Mouse (Mus musculus): ENCODE measurements around the gene Micu1. TPM values are rescaled to one million over a fixed set of nuclear protein-coding genes. Genes with fewer than 3 reads are reported as not detected.

Micu1 gene
- polyA plus RNA-seq, 1 experiment from 2014 or later = 36.3 TPM

GRCm38 (mm10) chr10:59887432-59887831, 185.2 kb downstream of the Micu1 start:
- peaks cover 72% of the 10 kb centered on the region for H3K36me3 ChIP-seq

GRCm38 (mm10) chr10:59889339-59889738, 187.1 kb downstream of the Micu1 start:
- Histone ChIP-seq H3K4me2 (no peak overlapping the region), H3K27ac (peak overlapping the region; percentile 57), H3K36me3 (peaks cover 72% of the 10 kb centered on the region), H3K27me3 (no peaks in the 10 kb centered on the region), H3K4me3 (replicated peaks) (no peak overlapping the region), H3K9me3 (replicated peaks) (no peaks in the 10 kb centered on the region), H3K9ac (no peak overlapping the region), H3K4me1 (replicated peaks) (peaks cover 51% of the 10 kb centered on the region)
- WGBS (ENCODE audit: insufficient replicate concordance) = 67% methylated on average over 7 of the region's 7 CpGs
- ATAC-seq (ENCODE audit: low read depth) = no peak
- DNase-seq = no peak

More at GRCm38 (mm10) chr10:59887432-59887831, 185.2 kb downstream of the Micu1 start:
- Histone ChIP-seq H3K27ac (peak overlapping the region; percentile 78), H3K9me3 (replicated peaks) (no peaks in the 10 kb centered on the region), H3K27me3 (no peaks in the 10 kb centered on the region), H3K4me2 (no peak overlapping the region), H3K9ac (peak overlapping the region; percentile 22; the same call in 1 of the 2 replicates), H3K4me3 (replicated peaks) (no peak overlapping the region), H3K4me1 (replicated peaks) (peaks cover 67% of the 10 kb centered on the region)
- DNase-seq (no peak), ATAC-seq (ENCODE audit: low read depth) (no peak)
- WGBS (ENCODE audit: insufficient replicate concordance) = 59% methylated on average over 5 of the region's 5 CpGs

GRCm38 (mm10) chr10:59889953-59890751, 187.9 kb downstream of the Micu1 start:
- 0 out of 2 replicates have a peak overlapping the region, but pooled peaks have one; percentile 2 for H3K27ac ChIP-seq
- ATAC-seq (ENCODE audit: low read depth) = no peak
- H3K27me3 ChIP-seq = no peaks in the 10 kb centered on the region
- no peak overlapping the region for H3K9ac ChIP-seq
- H3K4me3 ChIP-seq (replicated peaks) = no peak overlapping the region
- 82% methylated on average over 15 of the region's 15 CpGs for WGBS (ENCODE audit: insufficient replicate concordance)
- peaks cover 72% of the 10 kb centered on the region for H3K36me3 ChIP-seq
- no peak overlapping the region for H3K4me2 ChIP-seq
- H3K4me1 ChIP-seq (replicated peaks) = peaks cover 50% of the 10 kb centered on the region
- no peak for DNase-seq
- no peaks in the 10 kb centered on the region for H3K9me3 ChIP-seq (replicated peaks)

GRCm38 (mm10) chr10:59892977-59893376, 190.7 kb downstream of the Micu1 start:
- DNase-seq (no peak), ATAC-seq (ENCODE audit: low read depth) (no peak)
- Histone ChIP-seq H3K27ac (no peak overlapping the region), H3K27me3 (no peaks in the 10 kb centered on the region), H3K4me3 (replicated peaks) (no peak overlapping the region), H3K4me1 (replicated peaks) (peaks cover 46% of the 10 kb centered on the region), H3K9ac (no peak overlapping the region), H3K9me3 (replicated peaks) (no peaks in the 10 kb centered on the region), H3K36me3 (peaks cover 82% of the 10 kb centered on the region), H3K4me2 (no peak overlapping the region)
- 63% methylated on average over 6 of the region's 6 CpGs for WGBS (ENCODE audit: insufficient replicate concordance)

- H3K27me3 ChIP-seq = no peaks in the 10 kb centered on the region
- peaks cover 50% of the 10 kb centered on the region for H3K4me1 ChIP-seq (replicated peaks)
- H3K4me2 ChIP-seq = no peak overlapping the region
- DNase-seq = peak; percentile 73
- ATAC-seq (ENCODE audit: low read depth) = no peak
- H3K9ac ChIP-seq = no peak overlapping the region
- 0 out of 2 replicates have a peak overlapping the region, but pooled peaks have one; percentile 11 for H3K27ac ChIP-seq
- peaks cover 90% of the 10 kb centered on the region for H3K36me3 ChIP-seq
- H3K4me3 ChIP-seq (replicated peaks) = no peak overlapping the region
- H3K9me3 ChIP-seq (replicated peaks) = no peaks in the 10 kb centered on the region
- WGBS (ENCODE audit: insufficient replicate concordance) = 79% methylated on average over 25 of the region's 25 CpGs
Measured at GRCm38 (mm10) chr10:59894251-59895160, 192.2 kb downstream of the Micu1 start.

GRCm38 (mm10) chr10:59895460-59896186, 193.3 kb downstream of the Micu1 start:
- DNase-seq = no peak
- ATAC-seq (ENCODE audit: low read depth) = no peak
- peak overlapping the region; percentile 29; the same call in 1 of the 2 replicates for H3K27ac ChIP-seq
- H3K4me1 ChIP-seq (replicated peaks) = peaks cover 61% of the 10 kb centered on the region
- no peak overlapping the region for H3K4me3 ChIP-seq (replicated peaks)
- no peak overlapping the region for H3K9ac ChIP-seq
- 90% methylated on average over 17 of the region's 17 CpGs for WGBS (ENCODE audit: insufficient replicate concordance)
- H3K36me3 ChIP-seq = peaks cover 80% of the 10 kb centered on the region
- H3K27me3 ChIP-seq = no peaks in the 10 kb centered on the region
- no peaks in the 10 kb centered on the region for H3K9me3 ChIP-seq (replicated peaks)
- no peak overlapping the region for H3K4me2 ChIP-seq

- no peak for ATAC-seq (ENCODE audit: low read depth)
- Histone ChIP-seq H3K27me3 (no peaks in the 10 kb centered on the region), H3K4me3 (replicated peaks) (no peak overlapping the region), H3K4me2 (no peak overlapping the region), H3K27ac (peak overlapping the region; percentile 70; the same call in 1 of the 2 replicates), H3K36me3 (peaks cover 75% of the 10 kb centered on the region), H3K4me1 (replicated peaks) (peaks cover 67% of the 10 kb centered on the region), H3K9me3 (replicated peaks) (no peaks in the 10 kb centered on the region), H3K9ac (no peak overlapping the region)
- no peak for DNase-seq
- 83% methylated on average over 4 of the region's 4 CpGs for WGBS (ENCODE audit: insufficient replicate concordance)
Measured at GRCm38 (mm10) chr10:59896211-59896610, 193.9 kb downstream of the Micu1 start.

GRCm38 (mm10) chr10:59896911-59897331, 194.6 kb downstream of the Micu1 start:
- H3K36me3 ChIP-seq = peaks cover 67% of the 10 kb centered on the region
- H3K9me3 ChIP-seq (replicated peaks) = no peaks in the 10 kb centered on the region
- ATAC-seq (ENCODE audit: low read depth) (no peak), DNase-seq (no peak)
- WGBS (ENCODE audit: insufficient replicate concordance) = 50% methylated on average over 3 of the region's 3 CpGs
- H3K4me3 ChIP-seq (replicated peaks) = no peak overlapping the region
- peaks cover 73% of the 10 kb centered on the region for H3K4me1 ChIP-seq (replicated peaks)
- no peak overlapping the region for H3K4me2 ChIP-seq
- peak overlapping the region; percentile 31; the same call in 1 of the 2 replicates for H3K9ac ChIP-seq
- H3K27ac ChIP-seq = peak overlapping the region; percentile 70
- no peaks in the 10 kb centered on the region for H3K27me3 ChIP-seq

- Histone ChIP-seq H3K4me1 (replicated peaks) (peaks cover 79% of the 10 kb centered on the region), H3K9me3 (replicated peaks) (no peaks in the 10 kb centered on the region), H3K4me2 (no peak overlapping the region), H3K4me3 (replicated peaks) (no peak overlapping the region), H3K9ac (peak overlapping the region; percentile 31; the same call in 1 of the 2 replicates), H3K27ac (peak overlapping the region; percentile 70), H3K27me3 (no peaks in the 10 kb centered on the region), H3K36me3 (peaks cover 62% of the 10 kb centered on the region)
- no peak for DNase-seq
- ATAC-seq (ENCODE audit: low read depth) = no peak
- 66% methylated on average over 5 of the region's 5 CpGs for WGBS (ENCODE audit: insufficient replicate concordance)
Measured at GRCm38 (mm10) chr10:59897511-59897910, 195.2 kb downstream of the Micu1 start.

GRCm38 (mm10) chr10:59898180-59898778, 196.0 kb downstream of the Micu1 start:
- H3K27ac ChIP-seq = peak overlapping the region; percentile 99
- H3K4me1 ChIP-seq (replicated peaks) = peaks cover 82% of the 10 kb centered on the region
- no peak for ATAC-seq (ENCODE audit: low read depth)
- H3K9me3 ChIP-seq (replicated peaks) = no peaks in the 10 kb centered on the region
- no peaks in the 10 kb centered on the region for H3K27me3 ChIP-seq
- H3K36me3 ChIP-seq = peaks cover 54% of the 10 kb centered on the region
- no peak overlapping the region for H3K4me3 ChIP-seq (replicated peaks)
- 68% methylated on average over 9 of the region's 9 CpGs for WGBS (ENCODE audit: insufficient replicate concordance)
- peak overlapping the region; percentile 76 for H3K9ac ChIP-seq
- no peak for DNase-seq
- H3K4me2 ChIP-seq = peak overlapping the region; percentile 75

All from liver, embryonic 13.5 days (tissue).